Mouse (Mus musculus) stomach, embryonic 16.5 days (tissue): ENCODE results near the gene 4930556J24Rik. TPM values are rescaled to one million over a fixed set of nuclear protein-coding genes. Genes with fewer than 3 reads are reported as not detected.

Experiments
- ATAC-seq: fragments of 200-750 bp; cut with Nextera tagmentation; 2 replicates; pipeline ENCODE4 v1.8.0; 2017; ENCODE audit warnings: moderate number of reproducible peaks, moderate TSS enrichment; ENCODE audit not compliant: insufficient read depth, low FRiP score
- H3K27ac ChIP-seq: fragments of 300-500 bp; sonication (generic); 2 replicates; pipeline ENCODE4 v1.5.1; 2014; ENCODE audit warnings: low read length
- H3K27me3 ChIP-seq: fragments of 300-500 bp; sonication (generic); 2 replicates; pipeline ENCODE4 v1.6.1; 2014; ENCODE audit warnings: low read length, control low read depth, mixed read lengths; ENCODE audit not compliant: control insufficient read depth, insufficient read depth
- H3K36me3 ChIP-seq: fragments of 300-500 bp; sonication (generic); 2 replicates; pipeline ENCODE4 v1.6.1; 2014; ENCODE audit warnings: low read length; ENCODE audit not compliant: control insufficient read depth, insufficient read depth
- H3K4me1 ChIP-seq: fragments of 300-500 bp; sonication (generic); 2 replicates; pipeline ENCODE4 v1.6.1; 2014; ENCODE audit warnings: low read length, control low read depth, mixed read lengths; ENCODE audit not compliant: control insufficient read depth, insufficient read depth
- H3K4me2 ChIP-seq: fragments of 300-500 bp; sonication (generic); 2 replicates; pipeline ENCODE4 v1.6.1; 2014; ENCODE audit warnings: low read depth, low read length, mixed read lengths
- H3K4me3 ChIP-seq: fragments of 300-500 bp; sonication (generic); replicated peaks from 2 replicates; pipeline ENCODE4 v1.5.1; 2014; ENCODE audit warnings: mild to moderate bottlenecking, low read length
- H3K9ac ChIP-seq: fragments of 300-500 bp; sonication (generic); 2 replicates; pipeline ENCODE4 v1.6.1; 2014; ENCODE audit warnings: low read length
- H3K9me3 ChIP-seq: fragments of 300-500 bp; sonication (generic); replicated peaks from 2 replicates; pipeline ENCODE4 v1.6.1; 2016; ENCODE audit warnings: low read length, control low read depth; ENCODE audit not compliant: control insufficient read depth
- WGBS: fragments of 180-500 bp; shearing (Covaris S2); extraction: QIAGEN DNeasy Blood & Tissue Kit; methylation state at CpG from one replicate; pipeline ENCODE4 v1.1.7; 2014; 5-methylcytosine and 5-hydroxymethylcytosine counted together
- polyA plus RNA-seq: library from polyadenylated mRNA; unstranded; fragments of >200 nt; fragmentation: Nextera tagmentation; extraction: Ambion mirVana; gene quantifications from 2 replicates; pipeline ENCODE4 v1.2.1, GENCODE M21; 2015

Gene 4930556J24Rik
- polyA plus RNA-seq, 1 experiment from 2014 or later: 0.12 TPM

DNA sequence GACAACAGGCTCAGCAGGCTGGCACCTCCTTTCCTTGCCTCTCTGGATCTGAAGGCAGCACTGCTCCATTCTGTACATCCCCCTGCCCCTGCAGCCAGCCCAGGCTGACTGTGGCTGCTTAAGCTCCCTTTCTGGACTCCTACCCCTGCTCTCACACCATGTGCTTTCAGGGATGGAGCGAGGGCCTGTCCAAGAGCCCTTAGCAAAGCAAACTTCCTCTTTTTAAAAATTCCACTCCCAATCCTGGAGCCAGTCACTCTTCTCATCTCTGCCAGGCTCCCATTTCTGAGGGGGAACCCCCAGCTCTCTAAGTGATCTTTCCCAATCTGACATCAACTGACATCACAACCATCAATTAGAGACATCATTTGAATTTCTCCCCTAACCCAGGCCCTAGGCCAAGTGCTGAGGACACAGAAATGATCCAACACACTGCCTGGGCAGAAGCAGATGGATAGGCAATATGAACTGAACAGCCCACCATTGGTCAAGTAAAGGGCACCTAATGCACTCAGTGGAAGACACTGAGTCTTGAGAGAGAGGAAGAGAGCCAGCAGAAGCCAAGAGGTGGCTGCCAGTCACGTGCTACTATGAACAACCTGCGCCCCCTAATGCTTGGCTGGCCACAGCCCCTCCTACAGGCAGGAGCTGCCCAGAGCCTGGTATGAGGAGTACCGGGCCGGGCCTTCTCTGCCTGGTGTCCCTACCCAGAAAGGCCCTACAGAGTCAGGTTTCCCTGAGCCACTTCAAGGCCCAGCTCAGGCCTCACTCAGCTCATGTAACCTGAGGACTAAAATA, 65.9 kb downstream of the 4930556J24Rik start:
- H3K9ac ChIP-seq: peak overlapping the region; percentile 11; the same call in 1 of the 2 replicates
- no peaks in the 10 kb centered on the region for H3K9me3 ChIP-seq
- H3K27ac ChIP-seq: no peak overlapping the region
- peak overlapping the region; percentile 22 for H3K4me2 ChIP-seq
- no peak for ATAC-seq
- WGBS: 60% methylated on average over 5 of the region's 5 CpGs
- H3K36me3 ChIP-seq: no peaks in the 10 kb centered on the region
- no peaks in the 10 kb centered on the region for H3K27me3 ChIP-seq
- peaks cover 20% of the 10 kb centered on the region for H3K4me1 ChIP-seq
- H3K4me3 ChIP-seq: 0 out of 2 replicates have a peak overlapping the region, but pooled peaks have one; percentile 3

DNA sequence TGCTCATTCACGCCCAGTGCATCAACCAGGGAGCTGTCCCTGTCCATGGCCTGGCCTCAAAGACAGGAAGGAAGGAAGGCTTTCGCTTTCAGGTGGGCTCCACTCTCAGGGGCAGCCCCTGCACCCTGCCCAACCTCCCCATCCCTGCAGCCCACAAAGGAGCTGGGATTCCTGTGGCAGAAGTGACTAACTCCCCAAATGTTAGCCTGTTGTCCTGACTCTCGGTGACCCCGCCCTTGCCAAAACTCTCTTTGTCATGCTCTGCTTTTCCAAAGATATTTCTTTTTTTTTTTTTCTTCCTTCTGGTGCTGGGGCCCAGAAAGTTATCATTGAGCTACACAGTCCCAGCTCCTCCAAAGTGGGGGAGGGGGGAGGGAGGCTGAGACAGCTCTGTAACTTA, 67.3 kb downstream of the 4930556J24Rik start:
- ATAC-seq: no peak
- H3K36me3 ChIP-seq: no peaks in the 10 kb centered on the region
- WGBS: 83% methylated on average over 4 of the region's 4 CpGs
- H3K9ac ChIP-seq: no peak overlapping the region
- no peak overlapping the region for H3K4me2 ChIP-seq
- H3K4me1 ChIP-seq: peaks cover 20% of the 10 kb centered on the region
- H3K9me3 ChIP-seq: no peaks in the 10 kb centered on the region
- H3K27ac ChIP-seq: no peak overlapping the region
- no peaks in the 10 kb centered on the region for H3K27me3 ChIP-seq
- H3K4me3 ChIP-seq: no peak overlapping the region

DNA sequence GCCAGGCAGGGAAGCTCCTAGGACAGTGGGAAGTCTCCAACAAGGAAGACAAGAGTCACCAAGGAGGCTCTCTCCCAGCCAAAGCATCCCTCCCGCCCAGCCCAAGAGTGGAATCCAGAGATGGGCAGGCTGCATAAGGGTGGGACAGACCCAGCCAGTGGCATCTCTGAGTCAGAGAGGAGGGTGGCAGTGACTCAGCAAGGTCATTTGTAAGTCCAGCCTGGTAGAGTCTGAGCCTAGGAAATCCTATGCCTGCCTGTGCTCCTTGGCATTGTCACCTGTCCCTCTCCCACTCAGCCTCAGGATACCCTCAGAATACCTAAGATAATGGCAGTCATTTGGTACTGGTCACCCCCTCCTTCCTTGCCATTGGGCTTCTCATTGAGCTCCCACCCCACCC, 71.1 kb downstream of the 4930556J24Rik start:
- peak overlapping the region; percentile 48; the same call in 1 of the 2 replicates for H3K27ac ChIP-seq
- no peak overlapping the region for H3K4me2 ChIP-seq
- H3K4me1 ChIP-seq: 0 out of 2 replicates have a peak, but pooled peaks cover under 1% of the 10 kb centered on the region
- H3K36me3 ChIP-seq: no peaks in the 10 kb centered on the region
- no peaks in the 10 kb centered on the region for H3K27me3 ChIP-seq
- H3K9me3 ChIP-seq: no peaks in the 10 kb centered on the region
- H3K9ac ChIP-seq: no peak overlapping the region
- ATAC-seq: no peak
- 82% methylated on average over 1 of the region's 1 CpGs for WGBS
- no peak overlapping the region for H3K4me3 ChIP-seq

DNA sequence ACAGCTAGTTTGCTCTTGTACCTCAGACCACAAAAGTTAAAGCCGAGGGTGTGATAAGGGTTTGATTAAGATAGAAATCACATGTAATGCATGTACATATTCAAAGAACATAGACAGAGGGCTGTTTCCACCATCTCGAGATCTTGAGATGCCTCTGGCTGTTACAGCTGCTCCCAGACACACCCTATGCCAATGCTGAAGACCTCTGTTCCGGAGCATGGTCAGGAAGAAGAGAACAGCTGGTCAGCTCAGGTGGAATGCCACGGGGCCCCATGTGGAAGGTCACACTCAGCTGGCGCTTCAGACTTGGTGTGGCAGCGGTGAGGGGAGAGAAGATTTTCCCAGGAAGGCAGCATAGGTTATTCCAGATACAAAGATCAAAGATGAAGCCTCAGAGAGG, 71.9 kb downstream of the 4930556J24Rik start:
- no peaks in the 10 kb centered on the region for H3K27me3 ChIP-seq
- H3K4me2 ChIP-seq: no peak overlapping the region
- no peak overlapping the region for H3K9ac ChIP-seq
- no peaks in the 10 kb centered on the region for H3K9me3 ChIP-seq
- H3K27ac ChIP-seq: peak overlapping the region; percentile 48; the same call in 1 of the 2 replicates
- H3K4me3 ChIP-seq: no peak overlapping the region
- 77% methylated on average over 6 of the region's 6 CpGs for WGBS
- no peaks in the 10 kb centered on the region for H3K36me3 ChIP-seq
- ATAC-seq: no peak
- H3K4me1 ChIP-seq: no peaks in the 10 kb centered on the region

DNA sequence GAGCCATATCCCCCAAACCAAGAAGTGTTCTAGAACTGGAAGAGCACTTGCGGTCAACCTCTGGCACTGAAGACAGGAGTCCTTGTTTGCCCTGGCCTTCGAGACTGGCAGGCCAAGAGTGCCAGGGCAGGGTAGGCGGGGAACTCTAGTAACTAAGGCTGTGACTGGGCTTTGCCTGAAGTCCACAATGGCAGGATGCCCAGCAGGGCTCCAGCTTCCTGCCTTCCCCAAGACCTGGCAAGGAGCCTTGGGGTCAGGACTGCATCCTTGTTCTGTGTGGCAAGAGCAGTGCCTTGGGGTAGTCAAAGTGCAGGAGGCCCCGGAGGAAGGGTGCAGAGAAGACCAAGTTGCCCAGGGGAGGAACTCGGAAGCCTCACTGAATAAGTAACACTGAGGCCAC, 73.5 kb downstream of the 4930556J24Rik start:
- no peak for ATAC-seq
- Histone ChIP-seq H3K4me1 (no peaks in the 10 kb centered on the region), H3K9ac (no peak overlapping the region), H3K4me2 (no peak overlapping the region), H3K36me3 (no peaks in the 10 kb centered on the region), H3K27me3 (no peaks in the 10 kb centered on the region), H3K27ac (no peak overlapping the region), H3K9me3 (no peaks in the 10 kb centered on the region), H3K4me3 (no peak overlapping the region)
- WGBS: 84% methylated on average over 5 of the region's 5 CpGs

DNA sequence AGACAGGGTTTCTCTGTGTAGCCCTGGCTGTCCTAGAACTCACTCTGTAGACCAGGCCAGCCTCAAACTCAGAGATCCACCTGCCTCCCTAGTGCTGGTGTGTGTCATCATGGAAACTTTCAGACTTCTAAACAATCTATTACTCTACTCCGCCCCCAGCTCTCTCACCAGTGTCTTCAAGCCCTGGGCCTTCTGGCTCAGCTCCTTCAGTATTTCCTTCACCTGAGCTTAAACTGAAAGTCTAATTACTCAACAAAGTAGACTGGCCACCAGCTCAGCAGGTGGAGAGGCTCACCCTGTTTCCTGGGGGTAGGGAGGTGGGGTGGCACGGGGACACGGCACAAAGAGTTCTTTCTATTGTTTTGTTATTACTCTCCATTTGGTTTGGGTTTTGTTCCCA, 74.1 kb downstream of the 4930556J24Rik start:
- 79% methylated on average over 3 of the region's 3 CpGs for WGBS
- H3K9ac ChIP-seq: no peak overlapping the region
- no peaks in the 10 kb centered on the region for H3K9me3 ChIP-seq
- no peak for ATAC-seq
- H3K27ac ChIP-seq: no peak overlapping the region
- no peak overlapping the region for H3K4me3 ChIP-seq
- H3K27me3 ChIP-seq: no peaks in the 10 kb centered on the region
- no peak overlapping the region for H3K4me2 ChIP-seq
- H3K36me3 ChIP-seq: no peaks in the 10 kb centered on the region
- no peaks in the 10 kb centered on the region for H3K4me1 ChIP-seq

DNA sequence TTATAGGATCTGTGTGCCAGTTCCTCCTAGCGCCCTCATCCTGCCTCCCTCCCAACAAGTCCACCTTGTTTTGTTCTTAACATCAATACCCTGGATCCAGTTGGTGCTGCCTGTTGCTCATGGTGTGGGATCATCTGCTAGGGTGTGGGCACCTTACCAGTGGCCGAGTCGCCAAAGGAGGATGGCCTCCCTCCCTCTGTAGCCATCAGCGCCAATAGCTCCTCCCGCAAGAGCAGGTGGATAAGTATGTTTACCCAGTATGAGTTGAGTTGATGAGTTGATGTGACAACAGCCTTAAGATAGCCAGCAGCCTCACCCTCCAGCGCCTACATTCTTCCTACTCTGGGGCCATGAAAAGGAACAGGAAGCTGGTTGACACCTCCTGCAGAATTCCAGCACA, 76.3 kb downstream of the 4930556J24Rik start:
- Histone ChIP-seq H3K9ac (no peak overlapping the region), H3K27me3 (no peaks in the 10 kb centered on the region), H3K27ac (no peak overlapping the region), H3K4me2 (no peak overlapping the region), H3K36me3 (no peaks in the 10 kb centered on the region), H3K9me3 (no peaks in the 10 kb centered on the region), H3K4me3 (no peak overlapping the region), H3K4me1 (no peaks in the 10 kb centered on the region)
- ATAC-seq: no peak
- 69% methylated on average over 6 of the region's 6 CpGs for WGBS

DNA sequence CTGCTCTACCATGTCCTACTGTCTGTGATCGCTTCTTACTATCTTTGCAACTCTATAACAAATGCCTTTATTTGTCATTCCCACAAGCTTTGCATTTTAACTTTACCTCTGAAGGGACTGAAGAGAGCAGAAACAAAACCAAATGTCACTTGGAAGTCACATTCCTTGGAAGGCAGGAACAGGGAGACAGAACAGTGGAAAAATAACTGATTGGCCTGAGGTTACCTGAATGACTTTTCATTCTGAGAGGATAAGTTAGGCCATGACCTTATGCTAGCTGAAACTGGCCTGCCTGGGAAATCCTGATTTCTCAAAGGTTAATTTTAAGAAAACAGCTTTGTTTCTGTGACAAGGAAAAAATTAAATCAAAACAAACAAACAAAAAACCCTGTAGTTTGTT, 80.6 kb downstream of the 4930556J24Rik start:
- Histone ChIP-seq H3K4me1 (no peaks in the 10 kb centered on the region), H3K36me3 (no peaks in the 10 kb centered on the region), H3K27me3 (no peaks in the 10 kb centered on the region), H3K9me3 (no peaks in the 10 kb centered on the region), H3K4me2 (no peak overlapping the region), H3K9ac (no peak overlapping the region), H3K27ac (no peak overlapping the region), H3K4me3 (no peak overlapping the region)
- ATAC-seq: no peak
- WGBS: 100% methylated on average over 1 of the region's 1 CpGs

DNA sequence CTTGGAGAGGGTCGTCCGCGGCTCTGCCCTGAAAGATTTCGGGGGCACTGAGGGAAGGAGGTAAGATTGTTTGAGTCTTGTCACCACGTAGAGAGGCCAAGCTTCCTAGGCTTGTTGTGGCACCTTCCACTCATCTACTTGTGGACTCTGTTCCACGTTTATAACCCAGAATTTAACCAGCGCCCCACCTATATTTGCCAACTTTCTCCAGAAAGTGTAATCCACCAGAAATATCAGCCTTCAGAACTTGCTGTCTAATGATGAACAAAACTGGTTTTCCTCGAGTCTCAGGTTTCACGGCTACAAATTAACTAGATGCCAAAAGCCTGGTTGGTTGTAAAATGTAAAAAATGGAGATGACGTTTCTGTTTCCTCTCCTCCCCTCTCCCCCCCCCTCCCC, 81.1 kb downstream of the 4930556J24Rik start:
- Histone ChIP-seq H3K4me2 (peak overlapping the region; percentile 89), H3K36me3 (no peaks in the 10 kb centered on the region), H3K27me3 (no peaks in the 10 kb centered on the region), H3K4me1 (no peaks in the 10 kb centered on the region), H3K27ac (peak overlapping the region; percentile 90), H3K9ac (peak overlapping the region; percentile 75), H3K9me3 (no peaks in the 10 kb centered on the region), H3K4me3 (peak overlapping the region; percentile 56)
- ATAC-seq: peak; percentile 26; the same call in 1 of the 2 replicates
- 2% methylated on average over 10 of the region's 10 CpGs for WGBS
